Mouse (Mus musculus) embryonic facial prominence, embryonic 13.5 days (tissue): ENCODE data around the gene Tfap2e. TPM values are rescaled to one million over a fixed set of nuclear protein-coding genes. Genes with fewer than 3 reads are reported as not detected.

ENCODE experiments used
- ATAC-seq: fragments of 200-750 bp; cut with Nextera tagmentation; 2 replicates; pipeline ENCODE4 v1.8.0; 2017; ENCODE audit warnings: low read depth; ENCODE audit not compliant: insufficient number of reproducible peaks, insufficient read depth, low FRiP score, low TSS enrichment
- H3K27ac ChIP-seq: fragments of 300-500 bp; sonication (generic); 2 replicates; pipeline ENCODE4 v1.5.1; 2015; ENCODE audit warnings: moderate library complexity, mild to moderate bottlenecking, inconsistent platforms
- H3K27me3 ChIP-seq: fragments of 300-500 bp; sonication (generic); 2 replicates; pipeline ENCODE4 v1.6.1; 2015; ENCODE audit warnings: mild to moderate bottlenecking, inconsistent platforms
- H3K36me3 ChIP-seq: fragments of 300-500 bp; sonication (generic); 2 replicates; pipeline ENCODE4 v1.6.1; 2015; ENCODE audit warnings: mild to moderate bottlenecking, inconsistent platforms
- H3K4me1 ChIP-seq: fragments of 300-500 bp; sonication (generic); 2 replicates; pipeline ENCODE4 v1.6.1; 2015; ENCODE audit warnings: inconsistent platforms
- H3K4me2 ChIP-seq: fragments of 300-500 bp; sonication (generic); 2 replicates; pipeline ENCODE4 v1.6.1; 2015; ENCODE audit warnings: moderate library complexity, mild to moderate bottlenecking, inconsistent platforms
- H3K4me3 ChIP-seq: fragments of 300-500 bp; sonication (generic); 2 replicates; pipeline ENCODE4 v1.5.1; 2015; ENCODE audit warnings: mild to moderate bottlenecking, inconsistent platforms
- H3K9ac ChIP-seq: fragments of 300-500 bp; sonication (generic); 2 replicates; pipeline ENCODE4 v1.6.1; 2015; ENCODE audit warnings: mild to moderate bottlenecking, inconsistent platforms
- H3K9me3 ChIP-seq: fragments of 300-500 bp; sonication (generic); 2 replicates; pipeline ENCODE4 v1.6.1; 2016; ENCODE audit warnings: inconsistent platforms
- WGBS: fragments of 180-500 bp; shearing (Covaris S2); methylation state at CpG from one replicate; pipeline ENCODE4 v1.1.7; 2015; ENCODE audit warnings: mixed read lengths; 5-methylcytosine and 5-hydroxymethylcytosine counted together
- polyA plus RNA-seq: library from polyadenylated mRNA; unstranded; fragments of >200 nt; fragmentation: Nextera tagmentation; extraction: Ambion mirVana; gene quantifications from 2 replicates; pipeline ENCODE4 v1.2.1, GENCODE M21; 2015

The Tfap2e gene
- polyA plus RNA-seq, 1 experiment from 2014 or later = not detected

DNA sequence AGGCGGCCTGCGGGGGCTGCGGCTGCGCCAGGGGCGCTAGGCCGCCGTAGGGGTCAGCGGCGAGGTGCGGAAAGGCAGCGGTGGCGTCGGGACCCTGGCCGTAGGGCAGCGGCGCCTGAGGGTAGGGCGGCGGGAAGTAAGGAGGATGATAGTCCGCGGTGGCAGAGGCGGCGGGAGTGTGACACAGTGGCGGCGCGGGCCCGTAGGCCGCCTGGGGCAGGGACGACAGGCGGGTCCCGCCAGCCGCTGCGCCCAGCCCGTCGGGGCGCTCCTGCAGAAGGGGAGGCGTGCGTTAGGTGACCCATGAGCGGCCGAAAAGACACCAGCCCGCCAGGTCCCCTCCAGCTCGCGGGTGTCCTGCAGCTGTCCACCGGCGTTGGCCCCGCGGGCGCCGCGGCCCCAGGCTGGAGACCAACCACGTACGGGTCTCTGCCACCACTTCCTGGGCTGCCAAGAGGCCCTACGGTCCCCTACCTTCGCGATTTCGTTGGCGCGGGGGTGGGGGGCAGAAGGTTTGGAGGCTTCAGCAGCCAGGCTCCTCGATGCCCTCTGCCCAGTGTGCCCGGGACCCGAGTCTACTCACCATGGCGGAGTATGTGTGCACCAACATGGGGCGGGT lies 549 bp downstream of the Tfap2e start:
- peak overlapping the region; percentile 52 for H3K9ac ChIP-seq
- no peak overlapping the region for H3K27ac ChIP-seq
- peaks cover 90% of the 10 kb centered on the region for H3K27me3 ChIP-seq
- 2% methylated on average over 55 of the region's 62 CpGs for WGBS
- ATAC-seq = no peak
- peak overlapping the region; percentile 56 for H3K4me2 ChIP-seq
- H3K4me3 ChIP-seq = peak overlapping the region; percentile 38
- no peaks in the 10 kb centered on the region for H3K36me3 ChIP-seq
- peaks cover 35% of the 10 kb centered on the region for H3K4me1 ChIP-seq
- H3K9me3 ChIP-seq = no peaks in the 10 kb centered on the region

DNA sequence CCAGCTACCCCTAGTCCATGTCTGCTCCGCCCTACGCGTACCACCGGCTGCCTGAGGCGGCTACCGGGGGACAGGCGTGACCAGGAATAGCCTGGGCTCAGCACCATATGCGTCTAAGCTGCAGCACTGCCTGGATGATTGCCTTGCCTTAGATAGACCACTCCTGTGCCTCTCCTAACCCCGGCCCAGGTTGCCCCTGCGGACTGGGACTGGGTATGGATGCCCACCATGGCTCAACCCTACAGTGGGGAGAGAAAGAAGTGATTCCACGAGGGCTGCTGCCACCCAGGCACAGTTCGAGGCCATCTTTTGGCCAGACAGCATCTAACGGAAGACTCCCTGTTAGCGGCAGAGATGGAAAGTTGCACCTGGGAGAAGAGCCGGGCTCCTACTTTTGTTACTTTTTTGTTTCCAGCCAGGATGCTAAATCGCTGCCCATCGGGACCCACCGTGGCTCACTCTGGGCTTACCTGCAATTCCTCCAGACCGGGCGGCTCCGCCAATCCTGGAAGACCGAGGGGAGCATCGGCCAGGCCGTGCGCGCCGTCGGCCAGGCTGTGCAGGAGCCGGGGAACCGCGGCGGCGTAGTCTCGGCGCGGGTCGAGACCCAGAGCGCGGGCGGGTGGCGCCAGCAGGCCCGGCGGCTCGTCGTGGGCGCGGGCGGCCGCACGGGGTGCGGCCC lies 1.2 kb downstream of the Tfap2e start:
- no peaks in the 10 kb centered on the region for H3K9me3 ChIP-seq
- ATAC-seq = no peak
- no peaks in the 10 kb centered on the region for H3K36me3 ChIP-seq
- no peak overlapping the region for H3K27ac ChIP-seq
- H3K9ac ChIP-seq = peak overlapping the region; percentile 52; the same call in 1 of the 2 replicates
- peak overlapping the region; percentile 56 for H3K4me2 ChIP-seq
- peak overlapping the region; percentile 38 for H3K4me3 ChIP-seq
- peaks cover 96% of the 10 kb centered on the region for H3K27me3 ChIP-seq
- WGBS = 2% methylated on average over 51 of the region's 51 CpGs
- peaks cover 30% of the 10 kb centered on the region for H3K4me1 ChIP-seq

DNA sequence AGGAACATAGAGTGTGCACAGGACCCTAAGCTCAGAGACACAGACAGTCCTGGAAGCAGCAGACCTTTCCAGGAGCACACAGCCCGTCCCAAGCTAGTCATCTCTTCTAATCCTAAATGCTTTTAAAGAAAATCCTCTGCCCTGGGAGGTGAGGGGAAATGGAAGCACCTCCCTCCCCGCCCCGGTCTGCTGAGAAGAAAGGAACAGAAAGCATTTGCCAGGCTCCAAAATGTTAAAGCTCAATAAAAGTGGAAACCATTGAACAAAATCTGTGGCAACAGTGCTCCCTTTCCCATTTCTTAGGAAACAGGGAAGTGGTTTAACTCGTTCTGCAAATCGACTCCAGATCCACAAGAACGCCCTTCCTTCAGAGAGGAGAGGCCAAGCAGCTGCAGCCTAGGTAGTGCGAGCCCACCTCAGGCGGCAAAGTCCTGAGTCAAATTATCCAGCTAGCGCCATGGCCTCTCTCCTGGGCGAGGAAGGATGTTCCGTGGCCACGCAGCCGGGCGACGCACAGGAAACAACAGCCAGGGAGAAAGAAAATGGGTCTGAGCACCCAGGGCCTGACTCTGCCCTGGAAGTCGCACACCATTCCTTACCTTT lies 1.9 kb downstream of the Tfap2e start:
- Histone ChIP-seq H3K9me3 (no peaks in the 10 kb centered on the region), H3K36me3 (no peaks in the 10 kb centered on the region), H3K27ac (no peak overlapping the region), H3K9ac (no peak overlapping the region), H3K4me2 (peak overlapping the region; percentile 33), H3K4me3 (no peak overlapping the region; the same call in 1 of the 2 replicates), H3K27me3 (peaks cover 98% of the 10 kb centered on the region), H3K4me1 (peaks cover 30% of the 10 kb centered on the region)
- ATAC-seq = no peak
- WGBS = 2% methylated on average over 16 of the region's 16 CpGs

DNA sequence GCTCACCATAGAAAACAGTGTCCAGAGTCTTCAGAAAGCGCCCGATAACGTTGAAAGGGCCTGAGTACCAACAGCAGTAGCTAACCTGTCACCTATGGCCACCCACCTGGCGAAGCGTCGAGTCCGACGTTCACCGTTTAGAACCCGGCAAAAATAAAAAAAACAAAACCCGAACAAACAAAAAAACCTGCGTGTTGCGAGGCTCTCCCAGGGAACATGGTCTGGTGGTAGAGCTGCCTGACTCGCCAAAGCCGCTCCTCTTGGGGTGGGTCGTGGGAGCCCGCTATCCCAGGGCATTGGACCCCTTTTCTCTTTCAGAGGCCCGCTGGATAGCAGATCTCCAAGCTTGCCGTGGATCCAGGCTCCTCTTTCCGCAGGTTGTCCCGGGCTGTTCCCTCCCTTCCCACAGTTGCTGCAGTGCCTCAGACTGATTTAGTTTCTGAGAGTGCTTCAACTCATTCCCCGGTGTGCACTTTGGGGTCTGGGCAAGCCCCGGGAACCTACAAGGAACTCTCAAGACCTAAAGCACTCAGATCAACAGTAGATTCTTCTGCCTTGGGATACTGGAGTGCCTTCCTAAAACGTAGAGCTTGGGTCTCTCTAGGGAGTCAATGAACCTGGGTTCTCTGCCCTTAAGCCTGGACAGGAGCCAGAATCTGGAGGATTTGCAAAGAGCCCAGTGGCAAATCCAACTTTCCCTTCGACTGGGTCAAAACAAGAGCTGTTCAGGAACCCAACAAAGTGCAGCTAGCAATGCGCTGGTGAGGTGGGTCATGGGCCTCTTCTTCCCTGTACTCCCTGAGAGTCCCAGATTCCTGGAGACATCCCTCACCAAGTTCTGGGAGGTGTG lies 3.3 kb downstream of the Tfap2e start:
- no peaks in the 10 kb centered on the region for H3K36me3 ChIP-seq
- peaks cover 85% of the 10 kb centered on the region for H3K27me3 ChIP-seq
- no peak overlapping the region for H3K27ac ChIP-seq
- peaks cover 30% of the 10 kb centered on the region for H3K4me1 ChIP-seq
- H3K4me3 ChIP-seq = peak overlapping the region; percentile 20
- no peak for ATAC-seq
- WGBS = 4% methylated on average over 26 of the region's 26 CpGs
- no peaks in the 10 kb centered on the region for H3K9me3 ChIP-seq
- H3K4me2 ChIP-seq = peak overlapping the region; percentile 41
- H3K9ac ChIP-seq = no peak overlapping the region

DNA sequence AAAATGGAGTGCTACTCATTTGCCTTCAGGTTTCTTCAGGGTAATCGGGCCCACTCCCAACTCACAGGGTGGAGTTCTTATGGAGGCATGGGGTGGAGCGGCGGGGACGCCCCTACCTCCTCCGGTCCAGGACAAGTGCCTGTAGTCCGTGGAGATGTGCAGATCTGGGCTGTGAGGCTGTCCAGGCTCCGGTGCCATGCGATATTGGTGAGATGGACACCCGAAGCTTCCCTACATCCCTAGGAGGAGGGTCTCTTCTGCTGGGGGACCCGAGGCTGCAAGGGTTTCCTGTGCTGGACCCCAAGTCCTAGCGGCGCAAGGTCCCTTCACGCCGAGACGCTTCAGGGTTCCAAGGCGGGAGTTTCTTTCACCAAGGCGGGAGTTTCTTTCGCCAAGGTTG lies 3.9 kb downstream of the Tfap2e start:
- no peak overlapping the region for H3K9ac ChIP-seq
- no peak for ATAC-seq
- 1% methylated on average over 18 of the region's 18 CpGs for WGBS
- H3K4me2 ChIP-seq = peak overlapping the region; percentile 41
- no peaks in the 10 kb centered on the region for H3K36me3 ChIP-seq
- peak overlapping the region; percentile 20 for H3K4me3 ChIP-seq
- no peaks in the 10 kb centered on the region for H3K9me3 ChIP-seq
- H3K27ac ChIP-seq = no peak overlapping the region
- H3K4me1 ChIP-seq = peaks cover 30% of the 10 kb centered on the region
- peaks cover 79% of the 10 kb centered on the region for H3K27me3 ChIP-seq

DNA sequence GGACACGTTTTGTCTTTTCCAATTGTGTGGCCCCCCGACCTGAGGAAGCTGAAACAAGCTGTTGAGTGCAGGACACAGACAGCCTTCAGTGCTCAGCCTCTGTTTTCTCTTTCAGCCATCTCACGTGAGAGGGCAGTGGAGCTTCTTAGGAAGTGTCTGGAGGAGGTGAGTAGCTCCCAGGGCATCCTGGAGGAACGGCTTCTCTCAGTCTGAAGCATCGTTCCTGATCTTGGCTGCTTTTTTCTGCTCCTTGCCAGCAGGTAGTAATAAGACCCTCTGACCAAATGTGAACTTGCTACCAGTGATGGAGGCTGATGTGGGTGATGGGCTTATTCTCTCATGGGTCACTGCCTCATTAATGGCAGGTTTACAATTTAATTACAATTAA lies 28.6 kb downstream of the Tfap2e start:
- H3K9me3 ChIP-seq = no peaks in the 10 kb centered on the region
- H3K4me1 ChIP-seq = peaks cover 15% of the 10 kb centered on the region
- H3K36me3 ChIP-seq = peaks cover 68% of the 10 kb centered on the region
- H3K4me3 ChIP-seq = no peak overlapping the region
- H3K9ac ChIP-seq = no peak overlapping the region
- 0 out of 2 replicates have a peak overlapping the region, but pooled peaks have one; percentile 9 for H3K27ac ChIP-seq
- WGBS = 29% methylated on average over 5 of the region's 5 CpGs
- H3K27me3 ChIP-seq = no peaks in the 10 kb centered on the region
- no peak for ATAC-seq
- H3K4me2 ChIP-seq = no peak overlapping the region

DNA sequence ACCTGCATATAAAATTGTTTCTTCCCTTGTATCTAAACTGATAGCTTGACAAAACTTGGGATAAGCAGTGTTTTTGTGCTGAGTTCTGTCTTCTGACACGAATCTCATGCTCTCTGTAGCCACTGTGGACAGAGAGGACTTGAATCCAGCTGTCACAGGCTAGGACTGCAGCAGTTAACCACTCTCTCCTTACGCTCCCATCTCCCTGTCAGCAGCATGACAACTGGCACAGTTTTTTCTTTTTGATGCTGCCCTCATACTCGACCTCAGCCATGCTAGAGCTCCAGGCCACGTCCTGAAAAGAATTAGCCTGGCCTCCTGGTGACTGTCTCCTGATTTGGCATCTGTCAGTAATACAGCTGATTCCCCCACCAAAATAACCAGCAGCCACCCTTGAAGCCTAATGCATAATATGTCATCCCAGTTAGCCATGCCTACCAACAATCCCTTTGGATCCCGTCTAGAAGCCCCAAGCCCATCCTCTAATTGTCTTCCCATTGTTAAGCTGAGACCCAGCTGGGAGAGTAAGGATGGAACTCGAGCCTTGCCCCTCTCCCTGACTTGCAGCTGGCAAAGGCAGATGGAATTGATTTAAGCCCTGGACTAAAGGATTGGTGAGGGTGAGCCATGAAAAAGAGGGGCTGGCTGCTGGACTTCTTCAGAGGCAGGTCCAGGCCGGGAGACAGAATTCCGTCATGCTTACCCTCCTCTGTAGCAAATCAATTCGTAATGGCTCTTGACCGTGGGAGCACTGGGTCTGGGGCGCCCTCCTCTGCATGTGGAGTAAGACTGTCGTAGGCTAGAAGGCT lies 29.2 kb downstream of the Tfap2e start:
- Histone ChIP-seq H3K27ac (0 out of 2 replicates have a peak overlapping the region, but pooled peaks have one; percentile 9), H3K4me3 (no peak overlapping the region), H3K4me1 (peaks cover 15% of the 10 kb centered on the region), H3K9me3 (no peaks in the 10 kb centered on the region), H3K36me3 (peaks cover 69% of the 10 kb centered on the region), H3K27me3 (no peaks in the 10 kb centered on the region), H3K9ac (no peak overlapping the region), H3K4me2 (no peak overlapping the region)
- 0 out of 2 replicates have a peak, but pooled peaks have one; percentile 37 for ATAC-seq
- 35% methylated on average over 12 of the region's 12 CpGs for WGBS

DNA sequence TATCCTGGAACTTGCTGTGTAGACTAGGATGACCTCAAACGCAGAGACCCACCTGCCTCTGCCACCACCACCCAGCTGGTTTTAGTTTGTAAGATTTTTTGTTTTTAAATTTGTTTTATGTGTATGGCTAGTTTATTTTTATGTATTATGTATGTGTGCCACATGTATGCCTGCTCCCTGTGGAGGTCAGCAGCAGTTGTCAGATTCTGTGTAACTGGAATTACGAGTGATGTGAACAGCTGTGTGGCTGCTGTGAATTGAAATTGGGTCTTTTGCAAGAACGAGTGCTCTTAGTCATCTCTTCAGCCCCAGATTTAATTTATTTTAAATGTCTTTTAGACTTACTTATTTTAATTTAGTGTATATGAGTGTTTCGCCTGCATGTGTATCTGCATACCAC lies 39.1 kb downstream of the Tfap2e start:
- H3K9me3 ChIP-seq = no peaks in the 10 kb centered on the region
- H3K27me3 ChIP-seq = no peaks in the 10 kb centered on the region
- no peak overlapping the region for H3K27ac ChIP-seq
- 87% methylated on average over 4 of the region's 4 CpGs for WGBS
- no peaks in the 10 kb centered on the region for H3K4me1 ChIP-seq
- H3K9ac ChIP-seq = no peak overlapping the region
- no peak for ATAC-seq
- H3K4me2 ChIP-seq = no peak overlapping the region
- no peak overlapping the region for H3K4me3 ChIP-seq
- peaks cover 54% of the 10 kb centered on the region for H3K36me3 ChIP-seq

DNA sequence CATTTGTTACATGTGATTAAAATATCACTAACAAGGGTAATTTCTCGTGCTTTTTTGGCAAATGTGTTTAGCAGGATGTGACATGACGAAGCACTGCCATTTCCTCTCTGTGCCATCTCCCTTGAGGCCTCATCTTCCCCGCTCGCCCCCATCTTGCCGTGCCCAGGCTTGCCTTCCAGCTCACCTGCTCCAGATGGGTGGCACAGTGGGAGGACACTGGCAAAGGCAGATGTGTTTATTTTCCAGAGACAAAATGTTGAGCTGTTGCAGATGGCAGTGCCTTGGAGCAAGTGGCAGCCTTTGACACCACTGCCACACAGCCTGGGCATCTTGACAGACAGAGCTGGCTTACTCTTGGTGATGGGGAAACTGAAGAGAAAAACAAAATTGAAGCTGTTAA lies 43.0 kb downstream of the Tfap2e start:
- WGBS = 86% methylated on average over 5 of the region's 5 CpGs
- no peak for ATAC-seq

DNA sequence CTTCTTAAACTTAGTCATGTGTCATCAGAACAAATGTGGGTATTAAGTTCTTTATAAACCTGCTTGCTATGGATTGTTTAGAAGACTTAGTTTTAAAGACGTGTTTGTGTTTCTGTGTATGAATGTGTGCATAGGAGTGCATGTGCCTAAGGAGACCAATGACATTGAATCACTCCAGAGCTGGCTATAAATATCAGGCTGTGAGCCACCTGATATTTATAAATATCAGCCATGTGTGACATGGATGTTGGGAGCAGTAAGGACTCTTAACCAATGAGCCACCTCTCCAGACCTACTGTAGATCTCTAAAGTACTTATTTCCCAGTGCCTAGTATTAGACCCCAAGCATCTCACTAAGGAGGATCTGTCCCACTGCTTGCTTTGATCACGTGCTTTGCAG lies 46.6 kb downstream of the Tfap2e start:
- Histone ChIP-seq H3K4me1 (no peaks in the 10 kb centered on the region), H3K9me3 (no peaks in the 10 kb centered on the region), H3K4me2 (no peak overlapping the region), H3K4me3 (no peak overlapping the region), H3K36me3 (peaks cover 59% of the 10 kb centered on the region), H3K27ac (no peak overlapping the region), H3K27me3 (no peaks in the 10 kb centered on the region), H3K9ac (no peak overlapping the region)
- 92% methylated on average over 2 of the region's 2 CpGs for WGBS
- no peak for ATAC-seq

More for the DNA sequence above, 43.0 kb downstream of the Tfap2e start:
- Histone ChIP-seq H3K4me2 (no peak overlapping the region), H3K27ac (no peak overlapping the region), H3K27me3 (no peaks in the 10 kb centered on the region), H3K4me3 (no peak overlapping the region), H3K4me1 (no peaks in the 10 kb centered on the region), H3K9ac (no peak overlapping the region), H3K36me3 (peaks cover 45% of the 10 kb centered on the region), H3K9me3 (no peaks in the 10 kb centered on the region)

DNA sequence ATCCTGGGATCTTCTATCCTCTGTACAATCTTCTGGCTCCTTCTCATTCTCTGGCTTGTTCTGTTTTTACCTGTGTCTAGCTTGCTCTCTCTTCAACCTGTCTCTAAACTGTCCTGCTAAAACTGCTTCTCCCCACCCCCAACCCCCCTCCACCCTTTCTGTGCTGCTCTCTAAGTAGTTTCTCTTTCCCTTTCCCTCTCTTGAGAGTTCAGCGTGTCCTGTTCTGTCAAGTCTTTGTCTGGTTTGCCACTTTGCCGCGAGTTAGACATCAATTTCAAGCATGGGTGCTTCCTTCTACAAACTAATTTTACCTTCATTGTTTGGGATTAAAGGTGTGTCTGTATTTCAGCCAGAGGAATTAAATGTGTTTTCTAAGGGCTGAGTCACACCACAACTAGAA lies 53.0 kb downstream of the Tfap2e start:
- Histone ChIP-seq H3K9me3 (no peaks in the 10 kb centered on the region), H3K4me2 (no peak overlapping the region), H3K27me3 (no peaks in the 10 kb centered on the region), H3K27ac (no peak overlapping the region), H3K36me3 (peaks cover 37% of the 10 kb centered on the region), H3K4me3 (no peak overlapping the region), H3K9ac (no peak overlapping the region), H3K4me1 (peaks cover 11% of the 10 kb centered on the region)
- WGBS = 72% methylated on average over 3 of the region's 3 CpGs
- ATAC-seq = no peak
